Mouse (Mus musculus): ENCODE measurements around the gene 1110008P14Rik.

The 1110008P14Rik gene

DNA sequence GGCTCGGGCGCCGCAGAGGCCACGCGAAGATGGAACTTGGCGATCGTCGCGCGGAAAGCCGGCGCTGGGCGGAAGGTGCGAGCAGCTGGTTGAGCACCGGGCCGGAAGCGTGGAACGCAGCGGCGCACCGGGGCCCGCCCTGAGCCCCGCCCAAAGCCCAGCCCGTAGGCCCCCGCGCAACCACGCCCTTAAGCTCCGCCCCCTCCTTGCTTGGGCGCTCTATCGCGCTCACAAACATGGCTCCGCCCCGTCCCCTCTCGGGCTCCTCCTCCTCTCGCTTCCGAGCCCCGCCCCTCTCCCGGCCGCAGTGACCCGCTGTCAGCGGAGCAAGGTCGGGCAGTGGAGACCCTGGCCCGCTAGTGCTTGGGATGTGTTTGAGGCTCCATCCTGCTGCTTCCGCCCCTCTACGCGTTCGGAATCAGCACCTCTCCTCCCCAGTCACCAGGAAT lies at the start of gene 1110008P14Rik:
TSS of gene 1110008P14Rik (minus strand) at position 164 of the 449 bp plus-strand sequence.
- peak; percentile 99 for DNase-seq

DNA sequence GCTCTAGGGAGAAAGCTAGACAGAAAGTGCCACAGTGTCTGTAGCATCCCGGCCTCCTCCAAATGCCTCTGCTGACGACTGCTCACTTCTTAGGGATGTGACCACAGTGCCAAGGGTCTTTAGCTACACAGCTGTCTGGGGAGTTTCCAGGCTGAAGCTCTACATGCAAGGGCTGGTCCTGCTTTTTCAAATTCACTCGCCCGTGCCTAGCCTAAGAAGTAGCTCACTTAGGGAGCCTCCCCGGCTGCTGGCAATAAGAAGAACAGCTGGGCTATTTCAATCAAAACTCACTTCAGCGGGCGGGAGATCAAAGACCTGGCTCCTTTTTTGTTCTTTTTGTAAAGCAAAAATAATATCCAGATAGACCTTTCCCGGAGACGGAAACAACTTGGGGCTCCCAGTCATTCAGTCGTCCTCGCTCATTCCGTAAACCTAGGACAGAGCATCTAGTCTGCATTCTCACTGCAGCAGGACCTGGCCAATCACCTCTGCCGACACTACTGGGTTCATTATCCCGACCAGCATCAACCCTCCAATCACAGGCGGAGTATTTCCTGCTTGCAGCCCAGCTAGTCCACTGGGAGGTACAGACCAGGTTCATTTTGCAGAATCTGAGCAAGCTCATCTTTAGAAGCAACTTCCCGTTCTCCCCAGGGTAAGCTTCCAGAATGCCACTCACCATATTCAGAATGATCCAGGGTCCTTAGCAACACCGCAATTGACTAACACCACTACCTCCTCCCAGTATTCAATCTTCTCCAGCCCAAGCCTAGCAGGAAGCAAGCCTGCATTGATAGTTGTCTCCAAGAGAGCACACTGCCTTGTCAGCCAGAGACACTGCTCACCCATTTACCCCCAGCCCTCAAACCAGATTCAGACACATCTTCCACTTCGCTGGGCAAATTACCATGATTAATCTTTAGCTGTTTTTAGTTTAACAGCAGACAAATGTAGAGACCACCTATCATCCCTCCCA lies 49.3 kb upstream of the 1110008P14Rik start:
- peak; percentile 94 for DNase-seq

DNA sequence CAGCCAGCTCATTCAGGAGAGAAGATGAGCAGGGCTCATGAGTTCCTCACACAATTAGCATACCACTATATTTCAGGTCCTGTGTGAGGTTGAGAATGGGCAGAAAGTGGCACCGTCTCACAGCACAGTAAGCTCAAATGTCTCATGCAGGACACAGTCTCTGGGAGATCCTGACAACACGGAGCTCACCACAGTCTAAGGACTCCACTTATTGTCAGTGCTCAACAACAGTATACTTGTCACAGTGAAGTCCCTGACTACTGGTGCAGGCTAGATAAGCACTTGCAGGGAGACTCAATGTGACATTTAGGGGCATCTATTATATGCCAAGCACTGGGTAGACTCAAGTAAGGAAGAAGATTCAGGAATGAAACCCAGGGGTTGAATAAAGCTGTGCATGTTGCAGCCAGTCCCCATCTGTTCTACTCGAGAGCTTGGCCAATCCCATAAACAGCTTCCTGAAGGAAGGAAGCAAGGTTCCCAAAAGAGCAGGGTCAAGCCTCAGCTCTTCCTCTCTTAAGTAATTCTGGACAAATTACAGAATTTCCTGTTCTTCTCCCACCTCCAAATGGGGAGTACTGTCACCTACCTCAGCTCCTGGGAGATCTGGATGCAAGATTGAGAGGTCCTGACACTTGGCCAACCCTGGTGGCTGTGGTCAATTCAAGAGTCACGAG lies 47.6 kb upstream of the 1110008P14Rik start:
- no peak for DNase-seq

DNA sequence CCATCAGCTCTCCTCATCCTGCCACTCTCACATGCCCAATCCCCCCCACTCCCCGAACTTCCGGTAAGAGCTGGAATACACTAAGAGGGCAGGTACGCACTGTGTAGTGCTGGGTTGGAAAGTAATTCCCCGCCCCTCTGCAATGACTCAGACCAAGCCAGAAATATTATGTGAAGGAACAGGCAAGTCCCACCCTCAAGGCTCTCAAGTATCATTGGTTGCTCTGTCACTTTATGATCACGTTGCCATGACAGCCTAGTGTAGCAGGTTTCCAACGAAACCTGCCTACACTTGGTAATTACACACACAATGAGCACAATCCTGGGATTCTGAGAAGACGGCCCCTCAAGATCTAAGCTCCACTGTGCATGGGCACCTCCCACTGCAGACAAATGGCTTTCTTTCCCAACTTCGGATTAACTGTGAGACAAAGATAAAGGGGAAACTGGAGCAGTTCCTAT lies 46.6 kb upstream of the 1110008P14Rik start:
- DNase-seq = no peak

DNA sequence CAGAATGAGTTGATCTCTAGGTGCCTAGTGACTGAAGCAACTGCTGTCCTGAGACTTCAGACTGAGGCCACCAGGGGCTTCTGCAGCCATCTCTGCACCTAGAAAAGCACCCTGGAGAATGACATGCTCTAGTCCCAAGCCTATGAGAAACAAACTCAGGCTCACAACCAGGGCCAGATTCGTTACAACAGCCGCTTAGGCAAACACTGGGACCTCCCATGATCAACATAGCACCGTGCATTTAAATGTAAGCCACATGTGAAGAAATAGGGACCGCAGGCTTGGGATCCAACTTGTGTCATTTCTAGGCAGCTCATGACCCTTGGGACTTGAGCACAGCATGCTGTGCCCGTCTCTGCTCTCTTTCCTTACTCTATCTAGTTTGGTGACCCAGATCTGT lies 46.0 kb upstream of the 1110008P14Rik start:
- DNase-seq = no peak

DNA sequence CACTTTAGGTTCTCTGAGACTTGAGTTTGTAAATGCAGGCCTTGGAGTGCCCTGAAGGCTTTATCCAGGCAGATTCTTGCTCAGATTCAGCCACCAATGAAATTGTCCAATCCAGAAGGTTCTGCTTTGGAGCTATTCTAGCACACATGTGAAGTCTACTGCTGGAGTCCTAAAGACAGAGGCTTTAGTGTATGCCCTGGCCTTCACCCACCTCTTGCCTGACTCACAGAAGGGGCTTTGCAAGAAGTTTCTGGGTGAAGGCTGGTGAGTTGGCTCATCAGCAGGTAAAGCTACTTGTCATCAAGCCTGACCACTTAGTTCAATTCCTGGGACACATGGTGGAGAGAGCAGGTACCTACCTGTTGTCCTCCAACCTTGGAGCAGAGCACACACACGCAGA lies 44.4 kb upstream of the 1110008P14Rik start:
- no peak for DNase-seq

DNA sequence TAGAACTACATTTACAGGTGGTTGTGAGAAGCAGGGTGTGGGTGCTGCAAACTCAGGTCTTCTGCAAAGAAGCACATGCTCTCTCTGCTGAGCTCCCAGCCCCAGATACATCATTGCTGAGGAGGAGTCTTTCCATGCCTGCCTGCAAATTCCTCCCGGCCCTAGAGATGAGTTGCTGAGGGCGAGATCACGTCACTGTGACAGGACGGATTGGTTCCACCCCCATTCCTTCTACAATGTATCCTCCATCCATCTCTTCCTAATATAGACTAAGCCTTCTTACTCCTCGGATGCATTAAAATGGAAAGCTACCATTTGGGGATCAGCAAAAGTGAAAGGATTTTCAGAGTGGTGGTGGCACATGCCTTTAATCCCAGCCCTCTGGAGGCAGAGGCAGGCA lies 43.8 kb upstream of the 1110008P14Rik start:
- no peak for DNase-seq

DNA sequence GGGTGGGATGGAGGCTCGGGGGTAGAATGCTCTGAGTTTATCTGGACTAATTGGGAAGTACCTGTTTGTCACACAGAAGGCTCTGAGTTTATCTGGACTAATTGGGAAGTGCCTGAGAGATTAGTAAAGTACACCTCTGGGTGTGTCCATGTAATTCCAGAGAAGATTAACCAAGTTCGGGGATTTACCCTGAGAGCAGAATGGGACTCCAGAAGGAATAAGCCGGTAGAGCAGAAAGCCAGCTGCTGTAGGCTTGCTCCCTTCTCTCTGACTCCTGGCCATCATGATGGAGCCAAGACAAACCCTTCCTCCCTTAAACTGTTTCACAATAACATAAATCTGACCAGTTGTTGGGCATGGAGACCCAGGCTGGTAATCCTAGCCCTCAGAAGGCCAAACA lies 43.1 kb upstream of the 1110008P14Rik start:
- no peak for DNase-seq

DNA sequence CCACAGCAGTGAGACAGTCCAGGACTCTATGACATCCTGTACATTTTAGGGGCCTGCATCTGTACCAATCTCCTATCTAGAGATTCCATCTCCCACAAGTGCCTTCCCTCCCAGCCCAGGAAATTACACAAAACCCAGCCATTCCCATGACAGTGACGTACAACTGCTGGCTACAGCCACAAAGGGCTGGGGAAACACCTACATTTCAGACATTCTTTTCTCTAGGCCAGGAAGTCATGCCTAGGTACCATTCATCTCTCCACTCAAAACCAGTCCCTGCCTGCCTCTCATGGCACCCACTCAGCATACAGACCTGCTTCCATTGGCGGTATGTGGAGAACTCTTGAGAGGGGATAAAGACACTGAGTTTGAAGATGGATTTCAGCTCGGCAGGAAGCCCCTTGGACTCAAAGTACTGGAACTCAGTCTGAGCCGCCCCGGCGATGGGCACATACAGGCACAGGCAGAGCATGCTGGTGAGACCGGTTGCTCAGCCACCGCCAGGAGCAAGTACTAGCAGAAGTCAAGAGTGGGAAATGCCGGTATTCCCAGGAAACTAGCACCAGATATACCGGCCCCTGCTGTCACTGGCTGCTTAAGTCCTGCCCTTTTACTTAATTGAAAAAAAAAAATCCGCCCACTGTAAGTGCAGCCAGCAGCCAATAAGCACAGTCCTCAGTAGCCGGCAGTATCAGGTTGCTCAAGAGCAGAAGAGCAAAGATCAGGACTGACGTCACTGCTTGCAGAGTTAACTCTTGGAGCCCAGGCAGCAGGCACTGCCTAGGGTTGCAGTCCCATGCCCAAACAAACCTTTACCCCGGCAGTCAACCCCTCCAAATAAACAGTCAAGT lies 42.0 kb upstream of the 1110008P14Rik start:
- peak; percentile 94 for DNase-seq

DNA sequence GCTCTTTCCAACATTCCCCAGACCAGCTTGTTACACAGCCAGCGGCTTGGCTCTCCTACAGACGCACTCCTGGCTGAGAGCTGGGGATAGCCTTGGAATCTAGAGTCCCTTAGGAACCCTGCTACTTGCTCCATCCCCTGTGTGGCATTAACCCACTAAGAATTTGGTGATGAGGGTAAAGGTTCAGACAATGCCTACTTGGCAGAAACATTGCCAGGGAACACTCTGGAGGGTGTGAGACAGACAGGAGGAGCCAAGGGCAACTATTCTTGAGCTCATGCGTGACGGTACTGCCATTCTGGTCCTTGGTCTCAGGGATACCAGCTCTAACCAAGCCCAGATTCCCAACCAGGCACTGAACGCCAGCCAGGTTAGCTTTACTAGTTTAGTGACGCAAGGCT lies 40.1 kb upstream of the 1110008P14Rik start:
- no peak for DNase-seq

DNA sequence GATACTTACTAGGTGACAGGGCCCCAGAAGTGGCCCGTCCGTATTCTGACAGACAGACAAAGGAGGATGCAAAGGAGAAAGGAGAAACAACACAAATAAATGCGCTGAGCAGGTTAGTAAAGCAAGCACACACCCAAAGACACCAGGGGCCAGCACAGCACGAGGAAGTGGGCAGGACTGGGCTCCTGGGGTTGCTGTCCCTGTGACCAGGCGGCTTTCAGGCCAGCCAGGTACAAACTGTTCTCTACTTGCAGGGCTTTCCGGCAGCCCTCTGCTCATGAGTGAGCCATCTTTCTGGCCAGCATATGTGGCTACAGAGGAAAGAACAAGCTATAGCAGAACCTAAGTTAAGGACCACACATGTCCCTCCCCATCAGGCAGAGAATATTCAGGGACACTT lies 38.9 kb upstream of the 1110008P14Rik start:
- no peak for DNase-seq

DNA sequence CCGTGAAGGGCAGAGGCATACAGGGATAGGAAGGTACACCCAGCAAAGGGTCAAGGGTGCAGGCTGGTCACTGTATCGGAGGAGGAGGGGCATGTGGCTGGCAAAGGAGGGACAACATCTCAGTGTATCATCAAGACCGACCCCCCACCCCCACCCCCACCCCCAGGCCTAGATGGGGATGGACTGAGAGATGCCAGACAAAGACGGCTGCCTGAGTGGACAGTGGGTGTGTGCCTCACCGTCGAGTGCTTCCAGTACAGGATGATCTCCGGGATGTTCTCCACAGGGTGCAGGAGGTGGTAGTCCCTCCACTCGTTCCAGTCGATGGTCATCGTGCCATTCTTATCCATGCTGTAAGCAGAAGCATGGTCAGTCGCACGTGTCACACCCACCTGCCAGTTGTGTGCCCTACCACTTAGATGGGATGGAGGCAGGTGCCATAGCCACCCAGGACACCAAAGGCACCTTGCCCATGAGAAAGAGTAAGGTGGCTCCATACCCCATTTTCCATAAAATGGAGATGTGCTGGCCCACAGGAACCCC lies 38.4 kb upstream of the 1110008P14Rik start:
- no peak for DNase-seq

DNA sequence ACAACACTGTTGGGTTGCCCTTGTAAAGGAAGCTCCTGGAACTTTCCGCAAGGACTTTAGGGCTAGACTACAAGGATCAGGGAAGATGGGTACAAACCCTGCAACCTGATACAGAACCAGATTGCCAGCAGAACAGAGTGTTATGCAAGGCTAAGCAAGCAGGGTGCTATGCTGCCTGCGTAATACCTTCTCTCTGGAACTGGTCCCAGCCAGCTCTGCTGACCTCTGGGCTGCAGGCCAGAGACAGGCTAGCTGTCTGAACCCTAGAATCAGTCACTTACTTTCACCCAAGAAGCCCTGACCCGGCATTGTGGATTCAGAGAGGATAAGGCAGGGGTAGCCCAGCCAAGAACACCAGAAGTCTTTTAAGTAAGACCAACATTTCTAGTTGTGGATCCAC lies 37.6 kb upstream of the 1110008P14Rik start:
- no peak for DNase-seq

DNA sequence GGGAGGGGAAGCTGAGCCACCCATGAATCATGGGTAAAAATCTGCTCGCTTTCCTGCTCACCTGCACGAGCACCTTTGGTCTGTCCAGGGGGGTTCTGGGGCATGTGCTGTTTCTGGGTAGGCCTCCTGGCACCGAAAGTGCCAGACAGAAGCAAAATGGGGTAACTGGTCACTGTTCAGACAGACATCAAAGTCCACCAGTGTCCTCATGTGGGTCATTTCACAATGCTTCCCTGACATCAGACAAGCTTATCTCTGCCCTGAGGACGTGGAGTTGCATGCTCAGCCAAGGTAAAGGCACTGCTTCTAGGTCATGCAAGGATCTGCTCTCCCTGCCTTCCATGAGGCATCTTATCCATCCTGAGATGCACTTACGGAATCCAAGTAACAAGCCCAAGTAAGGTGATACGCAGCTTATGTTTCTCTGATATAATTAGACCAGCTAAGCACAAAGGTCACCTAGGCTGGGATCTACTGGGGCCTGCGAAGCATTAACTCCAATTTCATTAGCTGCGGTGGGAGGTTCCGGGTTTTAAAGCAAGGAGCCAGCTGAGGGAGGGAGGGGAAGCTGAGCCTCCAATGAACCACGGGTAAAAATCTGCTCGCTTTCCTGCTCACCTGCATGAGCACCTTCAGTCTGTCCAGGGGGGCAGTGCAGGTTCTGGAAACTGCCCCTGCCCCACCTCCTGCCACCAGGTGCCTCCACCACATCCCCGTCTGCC lies 36.9 kb upstream of the 1110008P14Rik start:
- DNase-seq = no peak

DNA sequence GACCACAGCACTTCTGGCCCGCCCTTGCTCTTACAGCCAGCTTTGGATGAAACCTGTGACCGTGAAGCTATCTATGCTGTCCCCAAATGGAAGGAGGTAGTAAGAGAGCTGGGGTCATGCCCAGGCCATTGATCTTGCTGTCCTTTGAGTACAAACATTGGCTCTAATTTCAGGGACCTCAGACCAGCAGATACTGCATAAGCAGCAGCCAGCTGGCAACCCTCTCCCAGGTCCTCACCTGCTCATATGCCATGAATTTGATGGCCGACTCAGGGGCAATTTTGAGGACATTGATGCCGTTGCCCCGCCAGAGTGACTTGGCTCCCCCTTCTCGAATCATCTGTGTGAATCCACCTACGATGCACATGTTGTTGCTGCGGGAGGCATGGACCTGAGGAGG lies 35.7 kb upstream of the 1110008P14Rik start:
- no peak for DNase-seq

DNA sequence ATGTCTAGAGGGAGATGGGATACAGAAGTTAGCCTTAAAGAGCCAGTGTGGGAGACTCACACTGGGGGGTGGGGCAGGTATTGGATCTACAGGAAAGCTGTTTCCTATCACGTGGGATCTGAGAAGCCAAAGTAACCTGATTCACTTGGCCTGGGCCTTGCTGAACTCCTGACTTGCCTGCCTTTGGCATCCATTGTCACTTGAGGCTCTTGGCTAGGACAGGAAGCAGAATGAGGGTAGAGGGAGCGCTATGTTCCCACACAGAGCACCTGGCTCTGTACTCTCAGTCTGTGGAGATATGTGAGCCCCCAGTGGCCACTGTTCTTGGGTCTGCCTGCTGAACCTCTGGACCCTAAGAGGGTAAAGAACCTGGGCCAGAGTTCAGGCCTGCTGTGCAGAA lies 34.8 kb upstream of the 1110008P14Rik start:
- no peak for DNase-seq

DNA sequence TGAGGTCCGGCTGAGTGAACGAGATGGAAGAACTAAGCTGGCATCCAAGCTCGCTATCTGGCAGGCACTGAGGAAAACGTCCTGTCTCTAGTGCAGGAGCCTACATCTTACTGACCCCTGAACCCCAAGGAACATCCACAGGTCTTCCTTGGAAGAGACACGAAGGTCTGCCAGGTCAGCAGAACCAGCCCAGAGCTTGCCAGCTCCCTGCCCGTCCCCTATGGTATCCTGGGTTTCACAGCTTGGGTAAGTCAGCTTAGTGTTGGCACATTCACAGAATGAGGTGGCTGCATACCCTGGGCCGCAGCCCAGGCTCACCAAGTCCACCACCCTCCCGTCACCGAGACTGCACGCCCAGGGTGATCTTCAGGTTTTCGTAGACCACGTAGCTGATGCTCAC lies 34.1 kb upstream of the 1110008P14Rik start:
- no peak for DNase-seq

DNA sequence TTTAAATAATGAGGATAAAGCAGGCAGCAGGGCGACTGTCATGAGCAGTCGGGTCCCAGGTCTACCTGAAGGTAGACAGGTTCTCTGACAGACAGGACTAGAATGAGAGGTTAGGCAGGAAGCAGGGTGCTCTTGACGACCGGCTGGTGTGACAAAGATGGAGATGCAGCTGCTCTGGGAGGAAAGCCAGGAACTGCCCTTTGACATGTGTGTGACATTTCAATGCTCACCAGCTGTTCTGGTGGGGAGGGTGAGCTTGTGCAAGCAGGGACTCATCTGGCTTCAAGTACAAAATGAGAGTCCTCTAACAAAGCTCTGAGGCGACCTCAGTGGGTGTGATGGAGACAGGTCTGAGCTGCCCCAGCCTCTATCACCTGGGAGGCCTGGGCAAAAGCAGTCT lies 32.2 kb upstream of the 1110008P14Rik start:
- DNase-seq = no peak

DNA sequence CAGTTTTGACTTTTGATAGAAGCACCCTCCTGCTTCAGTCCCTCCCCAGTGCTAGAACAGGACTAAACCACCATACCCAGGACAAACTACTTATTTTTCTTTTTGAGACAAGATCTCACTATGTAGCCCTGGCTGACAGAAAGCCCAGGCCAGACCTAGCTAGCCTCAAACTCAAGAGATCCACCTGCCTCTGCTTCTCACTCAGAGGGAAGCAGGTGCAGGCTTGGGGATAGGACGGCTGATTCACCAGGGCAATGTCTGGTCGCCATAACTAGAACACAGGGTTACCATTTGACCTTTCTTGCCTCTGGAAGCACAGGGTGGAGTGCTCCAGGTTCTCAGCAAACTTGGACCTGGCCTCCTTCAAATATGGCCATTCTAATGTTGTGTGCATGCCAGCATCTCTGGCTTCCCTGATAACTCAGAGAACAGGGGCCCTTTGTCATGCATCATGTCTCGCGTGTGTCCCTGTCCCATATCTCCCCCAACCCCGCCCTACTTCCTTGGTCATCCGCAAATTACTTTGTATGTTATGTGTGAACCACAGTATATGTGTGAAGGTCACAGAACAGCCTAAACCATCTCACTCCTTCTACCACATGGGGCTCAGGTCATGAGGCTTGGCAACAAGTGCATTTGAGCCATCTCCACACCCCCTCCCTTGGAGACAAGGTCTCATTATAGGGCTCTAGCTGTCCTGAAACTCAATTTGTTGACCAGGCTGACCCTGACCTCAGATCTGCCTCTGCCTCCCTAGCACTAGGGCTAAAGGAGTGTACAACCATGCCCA lies 31.2 kb upstream of the 1110008P14Rik start:
- no peak for DNase-seq

DNA sequence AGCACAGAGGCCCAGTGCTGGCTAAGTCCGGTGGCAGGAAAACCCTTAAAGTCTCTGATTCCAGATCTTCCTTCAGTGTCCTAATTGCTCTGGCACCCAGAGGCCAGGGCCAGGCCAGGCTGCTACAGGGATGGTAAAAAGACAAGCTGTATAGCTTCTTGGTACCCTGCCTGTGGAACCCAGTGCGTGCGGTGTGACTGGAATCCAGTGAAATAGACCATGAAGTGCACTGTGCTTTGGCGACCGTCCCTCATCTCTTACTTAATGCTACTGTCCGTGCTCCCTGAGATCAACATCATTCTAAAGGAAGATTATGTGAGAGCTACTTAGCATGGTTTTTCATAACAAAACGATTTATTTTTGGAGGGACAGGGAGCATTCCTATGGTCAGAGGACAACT lies 29.7 kb upstream of the 1110008P14Rik start:
- DNase-seq = no peak

All from embryo, embryonic 11 days (tissue).